Mouse (Mus musculus): Measurements from ENCODE around the gene Gm5134. TPM values are rescaled to one million over a fixed set of nuclear protein-coding genes. Genes with fewer than 3 reads are reported as not detected.

Gm5134 gene
- polyA plus RNA-seq, 1 experiment from 2014 or later = 0.28 TPM

DNA sequence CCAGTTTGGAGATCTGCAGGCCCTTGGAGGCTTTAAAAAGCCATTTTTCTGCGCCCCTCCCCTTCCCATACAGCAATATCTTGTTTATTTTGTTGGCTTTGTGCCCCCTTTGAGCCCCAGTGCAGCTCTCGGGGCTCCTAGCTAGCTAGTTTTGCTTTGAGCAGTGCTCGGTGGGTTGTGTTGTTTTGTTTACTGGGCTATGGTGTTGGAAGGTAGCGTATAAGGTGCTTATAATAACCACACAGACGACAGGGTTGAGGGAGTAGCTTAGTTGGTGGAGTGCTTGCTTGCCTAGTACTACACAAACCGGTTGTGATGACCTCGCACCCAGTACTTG, 78.8 kb downstream of the Gm5134 start:
- WGBS = 13% methylated on average over 7 of the region's 7 CpGs
- no peaks in the 10 kb centered on the region for H3K27me3 ChIP-seq (ENCODE audit: control insufficient read depth, insufficient read depth, low read length)
- H3K36me3 ChIP-seq (ENCODE audit: control insufficient read depth, insufficient read depth) = peaks cover 4% of the 10 kb centered on the region
- no peaks in the 10 kb centered on the region for H3K9me3 ChIP-seq (replicated peaks; ENCODE audit: control insufficient read depth, low read length)
- peak overlapping the region; percentile 74 for H3K27ac ChIP-seq (ENCODE audit: low read length)
- peaks cover 7% of the 10 kb centered on the region; the same call in 1 of the 2 replicates for H3K4me1 ChIP-seq (ENCODE audit: control insufficient read depth, insufficient read depth, low read length)
- H3K4me3 ChIP-seq (ENCODE audit: low read length) = peak overlapping the region; percentile 89
- ATAC-seq (replicated peaks; ENCODE audit: extremely low read depth, insufficient read depth, low FRiP score) = no peak
- H3K4me2 ChIP-seq (ENCODE audit: low read depth, low read length) = peak overlapping the region; percentile 90
- H3K9ac ChIP-seq (ENCODE audit: low read length) = peak overlapping the region; percentile 94

DNA sequence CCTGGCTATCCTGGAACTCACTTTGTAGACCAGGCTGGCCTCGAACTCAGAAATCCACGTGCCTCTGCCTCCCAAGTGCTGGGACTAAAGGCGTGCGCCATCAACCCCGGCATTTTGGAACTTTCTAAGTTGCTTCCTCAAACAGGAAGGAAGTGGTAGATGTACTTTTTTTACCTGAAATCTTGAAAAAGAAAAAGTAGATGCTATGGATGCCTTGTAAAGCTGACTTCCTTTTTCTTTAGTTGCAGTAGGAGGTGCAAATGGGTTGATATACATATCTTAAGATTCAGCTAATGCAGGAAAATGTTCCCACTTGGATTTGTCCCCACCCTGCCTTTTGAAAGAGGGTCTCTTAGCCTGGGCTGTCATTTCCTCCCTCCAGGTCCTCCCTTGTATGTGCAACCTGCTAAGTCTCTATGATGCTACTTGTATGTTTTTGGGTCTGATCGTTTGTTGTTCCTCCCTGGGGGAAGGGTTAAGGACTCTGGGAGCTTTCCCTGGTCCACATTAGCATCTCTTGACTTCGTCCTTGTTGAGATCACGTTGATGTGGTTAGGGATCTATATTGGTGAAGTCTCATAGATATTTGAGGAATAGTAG, 79.8 kb downstream of the Gm5134 start:
- no peak overlapping the region for H3K4me2 ChIP-seq (ENCODE audit: low read depth, low read length)
- 89% methylated on average over 8 of the region's 8 CpGs for WGBS
- no peaks in the 10 kb centered on the region for H3K27me3 ChIP-seq (ENCODE audit: control insufficient read depth, insufficient read depth, low read length)
- H3K4me3 ChIP-seq (ENCODE audit: low read length) = no peak overlapping the region
- peaks cover 7% of the 10 kb centered on the region; the same call in 1 of the 2 replicates for H3K4me1 ChIP-seq (ENCODE audit: control insufficient read depth, insufficient read depth, low read length)
- H3K36me3 ChIP-seq (ENCODE audit: control insufficient read depth, insufficient read depth) = peaks cover 15% of the 10 kb centered on the region
- H3K9me3 ChIP-seq (replicated peaks; ENCODE audit: control insufficient read depth, low read length) = no peaks in the 10 kb centered on the region
- no peak overlapping the region for H3K9ac ChIP-seq (ENCODE audit: low read length)
- ATAC-seq (replicated peaks; ENCODE audit: extremely low read depth, insufficient read depth, low FRiP score) = no peak
- H3K27ac ChIP-seq (ENCODE audit: low read length) = no peak overlapping the region

DNA sequence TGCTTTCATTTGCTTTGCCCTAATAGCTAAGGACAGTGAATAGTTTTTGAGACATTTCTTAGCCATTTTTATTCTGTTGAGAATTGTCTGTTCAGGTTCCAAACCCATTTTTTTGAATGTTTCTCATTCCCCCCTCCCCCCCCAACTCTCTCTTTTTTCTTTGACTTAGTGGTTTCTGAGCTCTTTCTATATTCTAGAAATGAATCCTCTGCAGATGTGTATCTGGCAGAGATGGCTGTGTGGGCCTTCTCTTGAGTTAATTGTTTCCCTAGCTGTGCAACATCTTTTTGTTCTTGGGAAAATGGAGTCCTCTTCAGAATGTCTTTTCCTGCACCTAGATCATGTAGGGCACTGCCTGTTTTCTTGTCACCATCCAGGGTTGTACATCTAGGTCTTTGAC, 81.0 kb downstream of the Gm5134 start:
- Histone ChIP-seq H3K36me3 (ENCODE audit: control insufficient read depth, insufficient read depth) (peaks cover 26% of the 10 kb centered on the region), H3K27me3 (ENCODE audit: control insufficient read depth, insufficient read depth, low read length) (no peaks in the 10 kb centered on the region), H3K4me1 (ENCODE audit: control insufficient read depth, insufficient read depth, low read length) (peaks cover 7% of the 10 kb centered on the region; the same call in 1 of the 2 replicates), H3K4me3 (ENCODE audit: low read length) (no peak overlapping the region), H3K27ac (ENCODE audit: low read length) (no peak overlapping the region), H3K9me3 (replicated peaks; ENCODE audit: control insufficient read depth, low read length) (no peaks in the 10 kb centered on the region), H3K9ac (ENCODE audit: low read length) (no peak overlapping the region), H3K4me2 (ENCODE audit: low read depth, low read length) (no peak overlapping the region)
- no peak for ATAC-seq (replicated peaks; ENCODE audit: extremely low read depth, insufficient read depth, low FRiP score)

DNA sequence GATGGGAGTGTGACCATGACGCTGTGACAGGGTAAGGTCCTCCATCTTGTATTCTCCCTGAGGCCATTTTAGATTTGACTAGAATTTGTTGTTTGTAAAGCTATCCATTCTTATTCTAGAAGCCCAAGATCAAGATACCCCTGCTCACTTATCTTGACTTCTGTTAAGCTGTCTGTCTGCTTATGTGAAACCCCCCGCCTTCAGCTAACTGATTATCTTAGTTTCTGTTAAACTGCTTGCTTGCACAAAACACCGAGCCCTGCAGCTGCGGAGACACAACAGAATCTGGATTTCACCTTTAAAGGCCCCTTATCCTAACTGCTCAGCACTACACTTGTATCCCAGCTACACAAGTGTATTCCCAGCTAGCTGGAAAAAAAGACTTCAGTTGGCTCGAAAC, 82.6 kb downstream of the Gm5134 start:
- Histone ChIP-seq H3K4me1 (ENCODE audit: control insufficient read depth, insufficient read depth, low read length) (peaks cover 5% of the 10 kb centered on the region; the same call in 1 of the 2 replicates), H3K27me3 (ENCODE audit: control insufficient read depth, insufficient read depth, low read length) (no peaks in the 10 kb centered on the region), H3K27ac (ENCODE audit: low read length) (no peak overlapping the region), H3K9me3 (replicated peaks; ENCODE audit: control insufficient read depth, low read length) (no peaks in the 10 kb centered on the region), H3K4me3 (ENCODE audit: low read length) (no peak overlapping the region), H3K4me2 (ENCODE audit: low read depth, low read length) (no peak overlapping the region), H3K36me3 (ENCODE audit: control insufficient read depth, insufficient read depth) (peaks cover 35% of the 10 kb centered on the region), H3K9ac (ENCODE audit: low read length) (no peak overlapping the region)
- WGBS = 94% methylated on average over 5 of the region's 5 CpGs
- no peak for ATAC-seq (replicated peaks; ENCODE audit: extremely low read depth, insufficient read depth, low FRiP score)

DNA sequence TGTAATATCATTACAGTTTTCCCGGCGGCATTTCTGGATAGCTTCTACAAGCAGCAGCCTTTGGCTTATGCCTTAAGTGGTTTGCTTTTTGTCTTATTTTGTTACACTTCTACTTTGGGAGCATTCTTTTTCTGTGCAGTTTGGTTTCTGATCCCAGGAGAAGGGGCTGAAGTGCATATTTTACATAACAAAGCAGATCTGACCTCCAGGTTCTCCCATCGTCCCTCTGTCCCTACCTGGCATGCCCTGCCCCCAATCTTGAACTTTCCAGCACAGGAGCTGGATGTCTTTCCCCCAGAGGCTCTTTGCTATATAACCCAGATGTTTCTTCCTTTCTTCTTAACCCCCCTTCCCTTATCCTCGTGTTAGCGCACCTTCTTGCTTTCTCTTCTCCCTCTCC, 91.0 kb downstream of the Gm5134 start:
- 53% methylated on average over 5 of the region's 5 CpGs for WGBS
- Histone ChIP-seq H3K4me2 (ENCODE audit: low read depth, low read length) (no peak overlapping the region), H3K36me3 (ENCODE audit: control insufficient read depth, insufficient read depth) (peaks cover 14% of the 10 kb centered on the region), H3K27me3 (ENCODE audit: control insufficient read depth, insufficient read depth, low read length) (no peaks in the 10 kb centered on the region), H3K27ac (ENCODE audit: low read length) (no peak overlapping the region), H3K4me3 (ENCODE audit: low read length) (no peak overlapping the region), H3K9me3 (replicated peaks; ENCODE audit: control insufficient read depth, low read length) (no peaks in the 10 kb centered on the region), H3K4me1 (ENCODE audit: control insufficient read depth, insufficient read depth, low read length) (peaks cover 6% of the 10 kb centered on the region; the same call in 1 of the 2 replicates), H3K9ac (ENCODE audit: low read length) (no peak overlapping the region)
- ATAC-seq (replicated peaks; ENCODE audit: extremely low read depth, insufficient read depth, low FRiP score) = no peak

DNA sequence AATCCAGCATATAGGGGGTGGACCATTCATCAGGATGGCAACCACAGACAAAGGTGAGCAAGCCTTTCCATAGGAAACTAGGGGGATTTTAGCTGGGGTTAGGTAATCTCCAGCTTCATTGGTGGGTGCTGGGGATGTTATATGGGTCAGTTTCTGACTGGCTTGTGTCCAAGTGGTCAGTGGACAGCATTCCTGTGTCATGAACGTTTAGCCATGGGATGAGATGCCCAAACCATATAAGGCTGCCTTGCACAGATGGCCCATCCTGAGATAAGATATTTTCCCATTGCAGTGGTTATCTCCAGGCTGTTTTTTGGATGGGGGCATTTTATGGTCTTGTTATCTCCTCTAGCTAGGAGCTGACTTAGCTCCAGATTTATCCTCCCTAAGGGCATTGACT, 92.4 kb downstream of the Gm5134 start:
- no peak for ATAC-seq (replicated peaks; ENCODE audit: extremely low read depth, insufficient read depth, low FRiP score)
- WGBS = 4% methylated on average over 1 of the region's 1 CpGs
- H3K27ac ChIP-seq (ENCODE audit: low read length) = no peak overlapping the region

DNA sequence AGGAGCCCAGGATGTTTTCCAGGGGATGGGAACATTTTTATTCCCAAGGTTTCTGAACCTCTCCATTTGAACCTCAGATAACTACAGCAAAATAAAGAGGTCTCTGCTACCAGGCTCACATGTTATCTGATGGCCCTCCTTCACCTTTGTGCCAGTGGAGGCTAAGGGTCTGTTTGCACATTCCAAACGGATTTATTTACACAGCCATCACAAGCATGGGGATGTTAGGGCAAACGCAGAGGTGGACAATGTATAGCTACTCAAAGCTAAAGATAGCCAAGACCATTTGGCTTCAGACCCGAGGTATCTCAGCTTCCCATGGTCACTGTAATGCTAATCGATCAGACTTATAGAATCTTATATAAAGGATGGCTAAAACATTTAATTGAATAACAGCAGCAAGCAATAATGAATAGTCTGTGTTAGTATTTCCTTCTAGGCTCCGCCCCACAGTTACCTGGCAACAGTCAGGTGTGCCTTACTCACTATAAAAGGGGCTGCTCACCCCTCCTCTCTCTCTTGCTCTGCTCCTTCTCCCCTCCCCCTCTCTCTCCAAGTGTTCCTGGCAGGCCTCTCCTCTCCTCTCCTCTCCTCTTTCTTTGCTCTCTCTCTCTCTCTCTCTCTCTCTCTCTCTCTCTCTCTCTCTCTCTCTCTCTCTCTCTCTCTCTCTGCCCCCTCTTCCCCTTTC, 93.0 kb downstream of the Gm5134 start:
- Histone ChIP-seq H3K4me2 (ENCODE audit: low read depth, low read length) (no peak overlapping the region), H3K27me3 (ENCODE audit: control insufficient read depth, insufficient read depth, low read length) (no peaks in the 10 kb centered on the region), H3K4me3 (ENCODE audit: low read length) (no peak overlapping the region), H3K36me3 (ENCODE audit: control insufficient read depth, insufficient read depth) (peaks cover 6% of the 10 kb centered on the region), H3K9ac (ENCODE audit: low read length) (no peak overlapping the region), H3K27ac (ENCODE audit: low read length) (no peak overlapping the region), H3K9me3 (replicated peaks; ENCODE audit: control insufficient read depth, low read length) (peaks cover under 1% of the 10 kb centered on the region; the same call in 1 of the 2 replicates), H3K4me1 (ENCODE audit: control insufficient read depth, insufficient read depth, low read length) (peaks cover 6% of the 10 kb centered on the region; the same call in 1 of the 2 replicates)
- ATAC-seq (replicated peaks; ENCODE audit: extremely low read depth, insufficient read depth, low FRiP score) = no peak
- 28% methylated on average over 5 of the region's 5 CpGs for WGBS

More for the DNA sequence above, 92.4 kb downstream of the Gm5134 start:
- H3K4me2 ChIP-seq (ENCODE audit: low read depth, low read length) = no peak overlapping the region
- no peak overlapping the region for H3K9ac ChIP-seq (ENCODE audit: low read length)
- H3K27me3 ChIP-seq (ENCODE audit: control insufficient read depth, insufficient read depth, low read length) = no peaks in the 10 kb centered on the region
- peaks cover 6% of the 10 kb centered on the region for H3K36me3 ChIP-seq (ENCODE audit: control insufficient read depth, insufficient read depth)
- no peak overlapping the region for H3K4me3 ChIP-seq (ENCODE audit: low read length)
- peaks cover 6% of the 10 kb centered on the region; the same call in 1 of the 2 replicates for H3K4me1 ChIP-seq (ENCODE audit: control insufficient read depth, insufficient read depth, low read length)
- H3K9me3 ChIP-seq (replicated peaks; ENCODE audit: control insufficient read depth, low read length) = no peaks in the 10 kb centered on the region

DNA sequence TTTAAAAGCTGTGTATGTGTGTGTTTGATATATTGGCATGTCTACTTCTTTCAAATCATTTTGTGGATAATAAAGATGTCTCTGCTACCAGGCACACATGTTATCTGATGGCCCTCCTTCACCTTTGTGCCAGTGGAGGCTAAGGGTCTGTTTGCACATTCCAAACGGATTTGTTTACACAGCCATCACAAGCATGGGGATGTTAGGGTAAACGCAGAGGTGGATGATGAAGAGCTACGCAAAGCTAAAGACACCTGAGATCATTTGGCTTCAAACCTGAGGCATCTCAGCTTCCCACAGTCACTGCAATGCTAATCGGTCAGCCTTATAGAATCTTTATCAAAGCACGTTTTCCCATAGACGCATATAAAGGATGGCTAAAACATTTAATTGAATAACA, 94.7 kb downstream of the Gm5134 start:
- WGBS = 45% methylated on average over 6 of the region's 6 CpGs
- H3K9me3 ChIP-seq (replicated peaks; ENCODE audit: control insufficient read depth, low read length) = peaks cover 5% of the 10 kb centered on the region
- H3K9ac ChIP-seq (ENCODE audit: low read length) = no peak overlapping the region
- no peak overlapping the region for H3K4me3 ChIP-seq (ENCODE audit: low read length)
- H3K27ac ChIP-seq (ENCODE audit: low read length) = no peak overlapping the region
- H3K27me3 ChIP-seq (ENCODE audit: control insufficient read depth, insufficient read depth, low read length) = no peaks in the 10 kb centered on the region
- no peak for ATAC-seq (replicated peaks; ENCODE audit: extremely low read depth, insufficient read depth, low FRiP score)
- H3K36me3 ChIP-seq (ENCODE audit: control insufficient read depth, insufficient read depth) = no peaks in the 10 kb centered on the region
- no peak overlapping the region for H3K4me2 ChIP-seq (ENCODE audit: low read depth, low read length)
- peaks cover 6% of the 10 kb centered on the region; the same call in 1 of the 2 replicates for H3K4me1 ChIP-seq (ENCODE audit: control insufficient read depth, insufficient read depth, low read length)

DNA sequence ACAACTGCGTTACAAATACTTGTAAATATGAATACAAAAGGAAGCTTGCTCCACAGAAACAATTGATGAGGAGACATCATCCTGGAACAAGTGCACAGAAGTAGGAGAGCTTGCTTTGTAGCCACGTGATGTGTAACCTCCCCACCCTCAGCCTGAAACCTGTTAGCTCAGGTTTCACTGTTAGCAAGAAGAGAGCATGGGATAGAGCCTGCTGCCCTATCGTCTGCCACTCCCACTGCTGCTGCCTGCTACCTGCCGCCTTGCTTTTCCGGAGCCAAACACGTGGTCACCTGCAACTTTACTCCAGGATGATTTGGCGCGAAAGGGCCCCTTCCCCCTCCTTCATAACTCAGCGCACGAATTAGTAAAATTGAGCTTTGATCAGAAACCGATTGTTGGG, 97.5 kb downstream of the Gm5134 start:
- Histone ChIP-seq H3K4me1 (ENCODE audit: control insufficient read depth, insufficient read depth, low read length) (peaks cover 4% of the 10 kb centered on the region; the same call in 1 of the 2 replicates), H3K4me3 (ENCODE audit: low read length) (no peak overlapping the region), H3K4me2 (ENCODE audit: low read depth, low read length) (no peak overlapping the region), H3K36me3 (ENCODE audit: control insufficient read depth, insufficient read depth) (no peaks in the 10 kb centered on the region), H3K9ac (ENCODE audit: low read length) (no peak overlapping the region), H3K27ac (ENCODE audit: low read length) (no peak overlapping the region), H3K9me3 (replicated peaks; ENCODE audit: control insufficient read depth, low read length) (peaks cover 5% of the 10 kb centered on the region), H3K27me3 (ENCODE audit: control insufficient read depth, insufficient read depth, low read length) (no peaks in the 10 kb centered on the region)
- ATAC-seq (replicated peaks; ENCODE audit: extremely low read depth, insufficient read depth, low FRiP score) = no peak
- 75% methylated on average over 11 of the region's 11 CpGs for WGBS

All from heart, embryonic 16.5 days (tissue).